Mouse (Mus musculus) testis, adult 2 months (tissue): ENCODE measurements around the gene Cdk20.

Experiments used
- CTCF ChIP-seq: fragments of 200-500 bp; IDR thresholded peaks from 2 replicates; pipeline ENCODE4 v1.5.1; 2012; ENCODE audit warnings: low read depth, mild to moderate bottlenecking, inconsistent platforms, low read length, moderate library complexity; ENCODE audit not compliant: control insufficient read depth, insufficient read depth, insufficient replicate concordance
- POLR2A ChIP-seq: fragments of 200-500 bp; IDR thresholded peaks from 2 replicates; pipeline ENCODE4 v1.6.1; 2012; ENCODE audit warnings: low read depth, mild to moderate bottlenecking, inconsistent platforms, low read length, moderate library complexity; ENCODE audit not compliant: control insufficient read depth

DNA sequence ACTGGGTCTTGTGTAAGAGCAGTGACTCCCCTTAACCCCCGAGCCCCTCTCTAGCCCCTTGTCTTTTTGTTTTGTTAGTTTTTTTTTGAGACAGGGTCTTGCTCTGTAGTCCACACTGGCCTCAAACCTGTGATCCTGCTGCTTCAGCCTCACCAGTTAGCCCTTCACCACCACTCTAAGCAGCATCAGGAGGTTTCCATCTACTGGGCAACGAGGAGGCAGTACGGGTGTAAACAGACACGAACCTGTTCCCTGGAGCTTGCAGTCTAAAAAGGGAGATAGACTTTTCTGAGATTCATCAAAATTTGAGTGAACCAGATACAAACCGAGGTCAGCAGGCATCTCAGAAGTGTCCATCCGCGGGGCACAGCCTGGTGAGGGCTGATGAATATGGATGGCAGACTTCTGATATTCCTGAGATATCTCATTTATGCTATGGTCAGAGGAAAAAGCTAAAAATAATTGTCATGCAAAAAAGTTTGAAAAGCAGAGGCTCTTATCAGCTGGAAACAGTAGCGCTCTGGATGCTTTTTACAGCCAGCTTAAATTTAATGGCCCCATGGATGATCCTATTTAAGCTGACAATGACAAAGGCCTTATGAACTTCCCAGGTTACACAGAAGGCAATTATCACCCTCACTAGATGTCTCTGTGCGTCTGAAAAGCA, 13.3 kb downstream of the Cdk20 start:
- TF ChIP-seq CTCF: no peak
- TF ChIP-seq POLR2A: no peak
